Mouse (Mus musculus) myocyte (in vitro differentiated cells): ENCODE measurements around the gene Cfb. TPM values are rescaled to one million over a fixed set of nuclear protein-coding genes. Genes with fewer than 3 reads are reported as not detected.
"Not testable (repeated sequence)": the region's sequence is repeated elsewhere in the genome, so short reads cannot be mapped to it uniquely, and the experiment has no call there.

Experiments used
- H3K27me3 ChIP-seq: one replicate; pipeline ENCODE4 v1.6.1; 2011; ENCODE audit not compliant: control insufficient read depth, insufficient read depth, insufficient read length
- H3K36me3 ChIP-seq: one replicate; pipeline ENCODE4 v1.6.1; 2011; ENCODE audit not compliant: control insufficient read depth, insufficient read depth
- H3K4me2 ChIP-seq: one replicate; pipeline ENCODE4 v1.6.1; 2011; ENCODE audit warnings: low read depth, control low read depth
- H3K4me3 ChIP-seq: one replicate; pipeline ENCODE4 v1.5.1; 2011; ENCODE audit warnings: mild to moderate bottlenecking, control low read depth, moderate library complexity
- H3K79me2 ChIP-seq: one replicate; pipeline ENCODE4 v1.6.1; 2011; ENCODE audit not compliant: control insufficient read depth, insufficient read depth
- H3ac ChIP-seq: one replicate; pipeline ENCODE4 v1.6.1; 2011; ENCODE audit not compliant: control insufficient read depth, insufficient read length
- CEBPB ChIP-seq: IDR thresholded peaks from 2 replicates; pipeline ENCODE4 v1.6.1; 2011; ENCODE audit warnings: mild to moderate bottlenecking, moderate library complexity; ENCODE audit not compliant: poor library complexity, insufficient read depth, severe bottlenecking
- E2F4 ChIP-seq: IDR thresholded peaks from one replicate; pipeline ENCODE4 v1.6.1; 2011; ENCODE audit warnings: mild to moderate bottlenecking, control low read depth, moderate library complexity; ENCODE audit not compliant: insufficient read depth
- MYOD1 ChIP-seq, 3 experiments: IDR thresholded peaks; one replicate each; pipeline ENCODE4 v1.6.1; 2011; ENCODE audit warnings: control low read depth in 2 of 3, low read depth in 2 of 3, mild to moderate bottlenecking in 2 of 3, moderate library complexity in 1 of 3; ENCODE audit not compliant: insufficient read length in 2 of 3, control insufficient read depth in 1 of 3
- POLR2AphosphoS2 ChIP-seq: IDR thresholded peaks from one replicate; pipeline ENCODE4 v1.6.1; 2011; ENCODE audit warnings: low read depth, control low read depth; ENCODE audit not compliant: insufficient read length
- REST ChIP-seq: IDR thresholded peaks from one replicate; pipeline ENCODE4 v1.6.1; 2011; ENCODE audit warnings: mild to moderate bottlenecking, control low read depth, moderate library complexity; ENCODE audit not compliant: insufficient read depth, insufficient read length
- TCF12 ChIP-seq: IDR thresholded peaks from one replicate; pipeline ENCODE4 v1.6.1; 2011; ENCODE audit warnings: mild to moderate bottlenecking, control low read depth; ENCODE audit not compliant: poor library complexity, insufficient read depth, severe bottlenecking
- TCF3 ChIP-seq: IDR thresholded peaks from one replicate; pipeline ENCODE4 v1.6.1; 2011; ENCODE audit warnings: low read depth, control low read depth; ENCODE audit not compliant: insufficient read length
- USF1 ChIP-seq: IDR thresholded peaks from one replicate; pipeline ENCODE4 v1.6.1; 2011; ENCODE audit warnings: low read depth, mild to moderate bottlenecking, control low read depth, moderate library complexity
- polyA plus RNA-seq: library from polyadenylated mRNA; unstranded; fragments of >200 nt; fragmentation: generic; extraction: Trizol; gene quantifications from one replicate; pipeline ENCODE4 v1.2.1, GENCODE M21; 2012; ENCODE audit warnings: missing spikeins

Gene Cfb
- polyA plus RNA-seq, 1 experiment, result 0.37 TPM

DNA sequence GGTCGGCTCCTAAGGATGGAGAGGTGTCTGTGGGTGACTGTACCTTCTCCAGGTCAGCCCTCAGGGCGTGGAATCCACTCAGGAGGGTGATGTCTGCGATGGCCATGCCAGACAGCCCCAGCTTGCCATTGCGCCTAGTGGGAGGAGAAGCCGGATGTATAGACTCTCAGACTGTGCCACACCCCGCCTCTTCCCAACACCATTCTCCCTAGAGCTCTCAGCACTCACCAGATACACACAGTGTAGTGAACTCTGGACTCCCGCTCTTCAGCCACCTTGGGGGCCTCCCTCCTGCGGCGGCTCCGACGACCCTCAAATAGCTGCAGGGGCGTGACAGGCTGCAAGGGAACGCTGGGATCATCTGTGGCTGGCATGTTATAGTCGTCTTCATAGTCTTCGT, 51.0 kb downstream of the Cfb start:
- H3K4me3 ChIP-seq, result no peak overlapping the region
- TF ChIP-seq TCF3 (no peak), REST (no peak), POLR2AphosphoS2 (no peak), CEBPB (no peak), MYOD1 (IDR thresholded peaks at IDR 0.05; ENCODE audit: control insufficient read depth in 1 of 3, insufficient read length in 2 of 3, low read depth in 2 of 3) (no peak), TCF12 (no peak), USF1 (no peak)
- H3K4me2 ChIP-seq, result no peak overlapping the region
- no peaks in the 10 kb centered on the region for H3K79me2 ChIP-seq
- no peaks in the 10 kb centered on the region for H3K36me3 ChIP-seq
- no peaks in the 10 kb centered on the region for H3K27me3 ChIP-seq
- H3ac ChIP-seq, result no peak overlapping the region

DNA sequence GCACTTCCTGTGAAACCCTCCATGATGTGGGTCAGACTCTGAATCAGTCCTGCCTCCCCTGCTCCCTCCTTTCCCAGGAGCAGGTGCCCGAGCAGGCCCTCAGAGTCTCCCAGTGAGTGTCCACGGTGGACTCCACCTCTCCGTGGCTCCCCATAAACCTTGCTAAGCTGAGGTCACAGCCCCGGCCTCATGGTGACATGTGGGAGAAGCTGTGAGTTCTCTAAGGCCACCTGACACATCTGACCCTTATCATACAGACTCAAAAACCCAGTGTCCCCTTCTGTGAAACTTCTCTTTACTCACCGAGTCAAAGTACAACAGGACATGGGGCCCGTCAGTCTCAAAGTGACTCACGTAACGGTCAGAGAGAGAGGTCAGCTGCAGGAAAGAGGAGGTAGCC, 51.5 kb downstream of the Cfb start:
- not testable (repeated sequence) for H3K4me3 ChIP-seq, H3K36me3 ChIP-seq, H3ac ChIP-seq, H3K79me2 ChIP-seq, H3K27me3 ChIP-seq, H3K4me2 ChIP-seq

DNA sequence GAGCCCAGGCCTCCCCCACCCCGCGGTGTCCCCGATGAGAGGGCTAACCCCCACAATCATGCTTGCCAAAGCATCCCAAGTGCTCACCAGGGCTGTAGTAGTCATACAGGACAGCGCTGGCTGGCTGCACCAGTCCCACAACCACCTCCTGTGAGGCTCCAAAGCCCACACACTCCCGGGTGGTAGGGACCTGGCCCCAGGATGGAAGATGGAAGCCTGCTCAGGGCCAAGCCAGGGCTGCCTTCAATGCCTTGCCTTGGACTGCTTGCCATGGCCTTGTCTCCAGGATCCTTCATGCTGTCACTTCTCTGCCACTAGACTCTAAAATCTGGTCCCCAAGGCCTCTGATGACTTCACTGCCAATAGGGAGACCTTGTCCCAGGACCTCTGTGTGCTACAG, 51.9 kb downstream of the Cfb start:
- H3K4me2 ChIP-seq, H3ac ChIP-seq, H3K4me3 ChIP-seq, H3K36me3 ChIP-seq, H3K27me3 ChIP-seq, H3K79me2 ChIP-seq: not testable (repeated sequence)

DNA sequence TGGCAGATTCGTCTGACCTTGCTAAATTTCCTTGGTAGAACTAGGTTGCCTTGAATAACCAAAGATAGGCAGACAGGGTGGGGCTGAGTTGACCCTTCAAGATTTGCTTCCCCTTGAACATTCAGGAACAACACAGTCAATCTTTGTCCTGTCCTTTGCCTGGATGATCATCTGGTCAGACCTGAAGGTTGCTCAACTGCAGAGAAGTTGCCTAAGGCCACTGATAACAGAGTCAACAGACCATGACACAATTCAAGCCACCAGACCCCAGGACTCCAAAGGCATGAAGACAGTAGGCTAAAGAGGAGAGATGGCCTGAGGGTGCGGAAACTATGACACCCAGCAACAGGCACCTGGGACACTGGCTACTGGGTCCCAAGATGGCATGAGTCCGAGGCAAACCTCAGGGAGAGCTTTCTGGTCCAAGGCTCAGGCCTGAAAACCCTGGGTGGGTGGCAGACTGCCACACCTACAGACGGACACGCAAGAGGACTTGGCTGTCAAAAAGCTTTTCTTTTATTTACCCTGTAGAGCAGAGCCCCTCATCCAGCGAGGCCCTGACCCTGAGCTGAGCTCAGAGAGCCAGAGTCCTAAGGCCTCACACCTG, 53.6 kb downstream of the Cfb start:
- Histone ChIP-seq H3K4me3 (no peak overlapping the region), H3K4me2 (no peak overlapping the region), H3ac (no peak overlapping the region), H3K79me2 (no peaks in the 10 kb centered on the region), H3K36me3 (no peaks in the 10 kb centered on the region), H3K27me3 (no peaks in the 10 kb centered on the region)
- no peak for TF ChIP-seq TCF12
- no peak for TF ChIP-seq MYOD1 (IDR thresholded peaks at IDR 0.05; ENCODE audit: control insufficient read depth in 1 of 3, insufficient read length in 2 of 3, low read depth in 2 of 3)
- TF ChIP-seq E2F4, result no peak

DNA sequence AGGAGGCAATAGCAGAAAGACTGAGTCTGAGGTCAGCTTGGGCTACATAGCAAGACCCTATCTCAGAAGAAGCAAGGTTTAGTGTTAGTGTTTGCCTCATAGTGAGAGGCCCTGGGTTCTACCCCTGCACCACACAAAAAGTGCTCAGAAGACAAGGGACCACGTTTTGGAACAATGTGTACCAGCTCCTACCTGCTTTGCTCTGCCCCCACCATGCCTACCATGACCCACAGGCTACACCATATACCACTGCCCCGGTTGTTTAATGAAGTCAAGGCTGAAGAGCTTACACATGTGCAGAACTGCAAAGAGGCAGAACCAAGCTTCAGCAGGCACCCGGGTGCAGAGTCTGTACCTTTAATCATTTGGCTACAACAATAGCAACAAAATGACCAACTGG, 55.1 kb downstream of the Cfb start:
- TF ChIP-seq CEBPB (no peak), TCF3 (no peak)
- Histone ChIP-seq H3K79me2 (no peaks in the 10 kb centered on the region), H3K36me3 (no peaks in the 10 kb centered on the region), H3K4me3 (no peak overlapping the region), H3K27me3 (peaks cover 5% of the 10 kb centered on the region), H3ac (no peak overlapping the region), H3K4me2 (no peak overlapping the region)

Other genes starting within 250 kb of the Cfb start
- gene Egfl8, start 246.5 kb downstream of the Cfb start, polyA plus RNA-seq, result 0.16 TPM
- gene Ppt2, start 234.0 kb downstream of the Cfb start, polyA plus RNA-seq, result 21.9 TPM
- not detected for gene Prrt1, start 233.0 kb downstream of the Cfb start, polyA plus RNA-seq
- 13.5 TPM for gene Fkbpl, start 217.8 kb downstream of the Cfb start, polyA plus RNA-seq
- 42.5 TPM for gene Atf6b, start 215.4 kb downstream of the Cfb start, polyA plus RNA-seq
- under 0.01 TPM for gene Tnxb, start 192.0 kb downstream of the Cfb start, polyA plus RNA-seq
- gene C4b, start 118.6 kb downstream of the Cfb start, polyA plus RNA-seq, result not detected
- not detected for gene Cyp21a1, start 58.0 kb downstream of the Cfb start, polyA plus RNA-seq
- 29.9 TPM for gene Stk19, start 25.6 kb downstream of the Cfb start, polyA plus RNA-seq
- gene Dxo, start 25.5 kb downstream of the Cfb start, polyA plus RNA-seq, result 25.7 TPM
- 38.4 TPM for gene Skiv2l, start 12.3 kb downstream of the Cfb start, polyA plus RNA-seq
- gene Nelfe, start 12.1 kb downstream of the Cfb start, polyA plus RNA-seq, result 60.0 TPM
- 10.2 TPM for gene Zbtb12, start 17.0 kb upstream of the Cfb start, polyA plus RNA-seq
- gene Gm20547, start 19.5 kb upstream of the Cfb start, polyA plus RNA-seq, result not detected
- gene C2, start 35.7 kb upstream of the Cfb start, polyA plus RNA-seq, result 0.43 TPM
- gene Ehmt2, start 36.0 kb upstream of the Cfb start, polyA plus RNA-seq, result 94.5 TPM
- gene Slc44a4, start 51.9 kb upstream of the Cfb start, polyA plus RNA-seq, result 14.6 TPM
- 30.1 TPM for gene Neu1, start 68.7 kb upstream of the Cfb start, polyA plus RNA-seq
- 7.3 TPM for gene Hspa1b, start 96.7 kb upstream of the Cfb start, polyA plus RNA-seq
- gene Gm20481, start 107.4 kb upstream of the Cfb start, polyA plus RNA-seq, result not detected
- 1.8 TPM for gene Hspa1a, start 109.6 kb upstream of the Cfb start, polyA plus RNA-seq
- gene Hspa1l, start 110.2 kb upstream of the Cfb start, polyA plus RNA-seq, result 1.3 TPM
- 52.3 TPM for gene Lsm2, start 119.3 kb upstream of the Cfb start, polyA plus RNA-seq
- gene Vars, start 138.5 kb upstream of the Cfb start, polyA plus RNA-seq, result 208 TPM
- 0.05 TPM for gene Vwa7, start 154.1 kb upstream of the Cfb start, polyA plus RNA-seq
- 0.14 TPM for gene Sapcd1, start 165.5 kb upstream of the Cfb start, polyA plus RNA-seq
- gene Msh5, start 184.2 kb upstream of the Cfb start, polyA plus RNA-seq, result 2.1 TPM
- 412 TPM for gene Clic1, start 187.4 kb upstream of the Cfb start, polyA plus RNA-seq
- gene Ddah2, start 196.5 kb upstream of the Cfb start, polyA plus RNA-seq, result 101 TPM
- 0.18 TPM for gene Ly6g6c, start 202.9 kb upstream of the Cfb start, polyA plus RNA-seq
- not detected for gene Mpig6b, start 203.7 kb upstream of the Cfb start, polyA plus RNA-seq
- not detected for gene Ly6g6e, start 214.4 kb upstream of the Cfb start, polyA plus RNA-seq
- not detected for gene Ly6g6d, start 215.5 kb upstream of the Cfb start, polyA plus RNA-seq
- not detected for gene Ly6g6f, start 223.1 kb upstream of the Cfb start, polyA plus RNA-seq
- 64.7 TPM for gene Abhd16a, start 226.7 kb upstream of the Cfb start, polyA plus RNA-seq
- not detected for gene Ly6g5c, start 245.8 kb upstream of the Cfb start, polyA plus RNA-seq